Mouse (Mus musculus) urinary bladder, postnatal 10 days (tissue): ENCODE measurements around the gene Tmeff1.

ENCODE experiments used
- DNase-seq: peaks from one replicate; pipeline ENCODE4 v3.0.0; 2022; ENCODE audit warnings: low spot score

Tmeff1 gene

DNA sequence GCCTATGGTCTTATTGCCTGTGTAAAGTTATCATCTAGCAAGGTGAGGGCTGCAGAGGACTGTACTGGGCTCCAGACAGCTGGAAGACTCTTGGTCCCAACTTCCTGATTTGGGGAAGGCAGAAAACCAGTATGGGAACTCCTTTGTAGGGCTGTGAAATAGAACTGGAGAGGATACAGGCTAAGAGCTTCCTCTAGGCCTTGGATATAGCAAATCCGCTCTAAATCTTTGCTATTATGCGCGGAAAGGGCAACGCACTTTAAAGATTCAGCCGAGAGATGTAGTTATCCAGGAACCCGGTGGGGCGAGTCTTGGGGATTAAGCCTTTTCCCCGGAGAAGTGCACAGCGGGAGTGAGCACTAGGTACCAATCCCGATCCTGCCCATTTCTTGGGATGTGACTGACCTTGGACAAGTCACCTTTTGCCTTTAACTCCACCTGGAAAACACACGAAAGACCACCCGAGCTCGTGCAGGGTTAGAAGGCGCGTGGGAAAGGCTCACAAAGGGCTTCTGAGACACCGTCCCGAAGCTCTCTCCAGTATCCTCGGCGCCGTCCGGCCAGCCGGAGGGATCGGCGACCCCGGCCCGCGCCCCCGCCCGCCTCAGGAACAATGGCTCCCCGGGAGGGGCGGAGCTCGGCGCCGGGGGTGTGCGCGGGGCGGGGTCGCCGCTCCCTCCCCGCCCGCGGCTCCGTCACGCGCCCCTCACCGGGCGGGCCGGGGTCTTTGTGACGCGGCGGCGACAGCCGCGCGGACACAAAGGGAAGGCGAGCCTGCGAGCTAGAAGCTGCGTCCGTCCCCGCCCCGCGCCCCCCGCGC, at the start of gene Tmeff1:
Gene Tmeff1 (plus strand): TSS at position 754 of the 820 bp plus-strand sequence.
- no peak for DNase-seq

DNA sequence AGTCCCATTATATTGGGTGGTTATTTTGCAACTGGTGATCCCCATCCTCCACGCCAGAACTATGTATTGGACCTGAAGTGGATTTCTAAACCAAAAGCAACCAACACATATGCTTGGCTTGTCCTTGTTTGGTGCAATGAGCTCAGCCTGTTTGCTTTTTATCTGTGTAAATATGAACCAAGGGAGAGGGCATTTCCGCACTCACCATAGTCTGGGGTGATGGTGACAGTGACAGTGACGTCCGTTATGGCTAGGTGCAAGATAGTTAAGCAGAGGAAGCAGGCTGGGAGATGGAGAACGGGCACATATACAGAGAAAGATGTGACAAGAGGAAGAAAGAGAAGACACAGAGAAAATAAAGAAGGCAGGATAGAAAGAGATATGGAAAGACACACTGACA, 48.7 kb upstream of the Tmeff1 start:
- DNase-seq: no peak

DNA sequence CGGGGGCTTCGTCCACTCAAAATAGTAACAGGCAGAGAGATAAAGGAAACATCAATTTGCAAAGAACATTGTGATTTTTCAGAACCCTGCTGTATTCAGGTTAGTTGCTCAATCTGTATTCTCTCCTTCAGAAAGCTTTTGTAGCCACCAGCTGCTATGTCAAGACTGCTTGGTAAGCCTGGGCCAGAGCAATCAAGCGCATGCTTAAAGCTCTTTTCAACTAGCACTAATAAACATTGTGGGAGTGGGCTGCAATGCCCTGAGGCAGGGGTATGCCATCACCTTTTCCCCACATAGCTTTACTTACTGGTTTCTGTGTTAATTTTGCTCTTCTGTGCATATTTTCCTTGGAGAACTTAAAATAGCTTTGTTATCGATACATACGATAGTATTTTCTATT, 48.0 kb upstream of the Tmeff1 start:
- DNase-seq: no peak

DNA sequence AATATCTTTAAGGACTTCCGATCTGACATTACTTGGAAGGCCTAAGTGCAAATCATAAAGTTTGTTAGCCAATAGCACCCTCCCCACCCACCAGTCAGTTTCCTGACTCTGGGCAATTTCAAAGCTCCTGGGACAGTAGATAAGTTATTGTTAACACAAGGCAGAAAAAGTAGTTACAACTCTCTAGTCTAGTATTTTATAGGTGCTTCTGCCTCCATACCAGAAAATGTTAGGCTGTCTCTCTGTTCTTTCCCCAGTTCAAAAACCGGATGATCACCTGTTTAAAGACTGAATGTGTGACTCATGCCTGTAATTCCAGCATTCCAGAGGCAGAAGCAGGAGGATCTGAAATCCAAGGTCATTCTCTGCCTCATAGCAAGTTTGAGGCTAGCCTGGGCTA, 46.4 kb upstream of the Tmeff1 start:
- DNase-seq: no peak

DNA sequence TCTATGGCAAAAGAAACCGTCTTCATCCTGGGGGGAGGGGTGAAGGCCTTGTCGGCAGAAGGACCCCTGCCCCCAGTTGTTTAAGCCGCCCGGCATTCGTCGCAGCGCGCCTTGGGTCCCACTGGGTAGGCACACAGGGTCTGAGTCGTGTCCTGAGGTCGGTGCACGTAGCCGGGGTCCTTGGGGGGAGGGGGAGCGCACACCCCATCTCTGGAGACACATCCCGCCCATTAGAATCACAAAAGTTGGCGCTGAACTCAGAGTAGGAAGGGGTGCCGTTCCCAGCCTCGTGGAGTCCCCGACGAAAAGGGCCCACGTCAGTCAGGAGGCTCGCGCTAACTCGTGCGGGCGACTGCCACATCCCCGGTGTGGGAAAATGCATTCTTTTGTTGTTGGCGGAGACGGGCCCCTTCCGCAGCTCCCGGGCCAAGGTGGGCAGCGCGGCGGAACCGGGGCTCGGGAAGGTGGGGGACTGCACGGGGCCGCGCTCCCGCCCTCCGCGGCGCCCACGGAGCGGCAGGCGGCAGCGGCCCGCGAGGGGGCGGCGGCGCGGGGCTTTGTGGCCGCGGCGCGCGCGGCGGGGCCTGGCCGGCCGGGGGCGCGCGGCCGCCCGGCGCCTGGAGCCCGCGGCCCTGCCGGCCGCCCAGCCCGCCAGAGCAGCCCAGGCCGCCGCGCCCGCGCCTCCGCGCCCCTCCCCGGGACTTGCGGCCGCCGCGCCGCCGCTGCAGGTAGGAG, 45.0 kb upstream of the Tmeff1 start, which contains the start of gene Msantd3:
Gene Msantd3 (plus strand): TSS at position 95 of the 735 bp plus-strand sequence.
- DNase-seq: no peak

DNA sequence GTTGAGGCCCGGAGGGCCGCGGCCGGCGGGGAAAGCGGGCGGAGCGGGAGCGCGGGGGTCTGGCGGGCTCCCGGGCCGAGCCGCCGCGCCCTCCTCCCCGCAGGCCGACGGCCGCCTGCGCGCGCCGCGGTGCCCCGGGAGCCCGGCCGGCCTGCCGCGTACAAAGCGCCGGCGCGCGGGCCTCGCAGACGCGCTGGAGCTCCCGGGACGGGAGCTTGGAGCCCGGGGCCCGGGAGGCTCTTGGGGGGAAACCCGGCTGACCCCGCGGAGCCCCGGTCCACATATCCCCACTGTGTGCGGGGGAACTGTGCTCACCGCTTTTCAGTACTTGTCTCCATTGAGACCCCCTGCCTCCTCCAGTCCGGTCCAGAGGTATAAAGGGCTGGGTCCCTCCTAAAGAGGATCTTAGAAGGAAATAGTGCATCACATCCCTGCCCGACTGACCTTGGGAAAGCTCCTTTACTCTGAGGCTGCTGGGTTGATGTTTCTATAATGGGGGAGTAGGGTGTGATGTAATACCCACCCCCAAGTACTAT, 44.3 kb upstream of the Tmeff1 start:
- no peak for DNase-seq

DNA sequence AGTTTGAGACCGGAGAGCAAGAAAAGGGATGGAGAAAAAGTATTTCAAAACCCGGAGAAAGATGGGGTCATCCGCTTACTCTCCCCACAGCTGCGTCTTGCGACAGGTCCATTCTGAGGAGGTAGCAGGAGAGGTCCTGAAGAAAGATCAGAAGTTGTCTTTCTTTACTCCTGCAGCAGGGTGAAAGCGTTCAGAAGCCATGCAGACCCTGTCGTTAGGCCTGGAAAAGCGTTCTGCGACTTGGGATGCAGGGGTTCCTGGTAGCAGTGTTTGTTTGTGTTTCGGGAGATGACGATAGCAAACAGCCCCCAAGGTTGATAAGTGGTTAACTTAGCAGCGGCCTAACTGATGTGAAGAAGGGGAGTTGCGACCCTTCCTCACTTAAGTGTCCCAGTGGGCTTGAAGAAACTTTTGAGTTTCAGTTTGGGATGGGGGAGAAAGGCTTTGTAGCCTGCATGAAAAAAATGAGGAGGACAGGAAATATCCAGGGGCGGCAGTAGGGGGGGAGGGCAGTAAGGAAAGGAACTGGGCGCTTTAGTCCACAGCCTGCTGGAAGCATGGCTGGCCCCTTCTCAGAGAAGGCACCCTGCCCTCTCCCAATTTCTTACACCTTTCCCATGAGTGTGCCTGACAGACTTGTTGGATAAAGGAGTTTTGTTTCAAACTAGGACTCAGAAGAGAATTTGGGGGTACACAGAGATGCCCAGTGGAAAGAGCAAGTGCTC, 43.3 kb upstream of the Tmeff1 start:
- DNase-seq: no peak

DNA sequence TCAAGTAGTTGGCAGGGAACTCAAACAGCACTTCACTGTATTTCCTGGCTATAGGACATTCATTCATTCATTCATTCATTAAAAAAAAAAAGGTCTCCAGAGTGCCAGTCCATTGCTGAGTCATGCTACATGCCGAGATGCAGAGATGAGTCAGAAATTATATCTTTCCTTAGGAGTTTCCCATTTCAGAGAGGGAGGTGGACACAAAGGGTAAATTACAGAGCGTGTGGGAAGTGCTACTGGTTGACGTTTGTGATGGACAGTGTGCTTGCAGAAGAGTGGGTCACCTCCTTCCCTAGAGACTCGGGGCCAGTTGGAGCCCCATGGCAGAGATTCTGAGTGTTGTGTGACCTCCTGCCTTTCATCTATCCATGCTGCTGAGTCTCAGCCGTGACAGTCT, 42.6 kb upstream of the Tmeff1 start:
- no peak for DNase-seq

DNA sequence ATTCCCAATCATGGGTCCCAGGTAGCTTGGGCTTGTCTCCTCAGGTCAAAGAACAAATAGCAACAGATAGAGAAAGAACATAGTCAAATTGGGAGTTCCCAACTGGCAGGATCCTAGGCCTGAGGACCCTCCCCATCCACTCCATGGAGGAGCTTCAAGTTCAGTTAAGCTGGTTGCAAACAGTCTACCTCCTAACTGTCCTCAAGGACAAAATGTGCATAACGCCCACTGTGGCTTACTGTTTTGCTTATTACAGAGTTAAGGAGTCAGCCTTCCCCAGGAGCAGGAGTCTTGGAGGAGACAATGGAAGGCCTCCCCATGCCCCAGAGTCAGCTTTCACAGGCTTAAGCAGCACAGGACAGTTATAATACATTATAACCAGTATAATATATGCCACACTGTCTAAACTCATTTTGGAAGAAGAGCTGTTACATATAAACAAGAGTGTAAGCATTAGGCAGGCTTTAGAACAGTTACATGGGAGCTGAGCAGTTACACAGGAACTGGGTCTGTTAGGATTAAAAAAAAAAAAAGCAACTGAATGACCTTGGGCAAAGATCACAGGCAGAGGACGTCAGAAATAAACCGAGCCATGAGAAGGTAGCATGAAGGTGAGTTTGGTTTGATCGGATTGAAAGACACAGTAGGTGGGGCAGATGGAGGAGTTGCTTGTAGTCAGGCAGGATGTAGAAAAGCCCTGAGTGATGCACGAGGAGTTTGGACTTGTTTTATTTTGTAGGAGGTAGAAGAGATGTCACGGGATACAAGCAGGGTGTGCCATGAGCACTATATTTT, 41.7 kb upstream of the Tmeff1 start:
- DNase-seq: no peak

DNA sequence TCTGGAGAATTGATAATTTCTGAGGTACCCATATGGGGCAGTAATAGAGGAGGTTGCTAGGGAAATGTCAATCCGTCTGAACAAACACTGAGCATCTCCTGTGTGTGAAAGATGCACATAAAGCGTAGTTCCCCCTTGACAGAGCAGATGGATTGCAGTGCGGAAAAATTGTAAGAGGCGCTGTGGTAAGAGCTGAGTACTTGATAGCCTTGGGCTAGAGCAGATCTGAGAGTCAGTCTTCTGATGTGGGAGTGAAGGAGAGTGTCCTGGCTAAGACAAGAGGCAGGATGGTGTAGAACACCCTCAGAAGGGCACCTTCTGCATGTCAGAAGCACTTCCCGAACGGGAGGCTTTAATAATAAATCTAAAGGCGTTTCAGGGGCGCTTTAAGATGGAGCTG, 40.8 kb upstream of the Tmeff1 start:
- no peak for DNase-seq

DNA sequence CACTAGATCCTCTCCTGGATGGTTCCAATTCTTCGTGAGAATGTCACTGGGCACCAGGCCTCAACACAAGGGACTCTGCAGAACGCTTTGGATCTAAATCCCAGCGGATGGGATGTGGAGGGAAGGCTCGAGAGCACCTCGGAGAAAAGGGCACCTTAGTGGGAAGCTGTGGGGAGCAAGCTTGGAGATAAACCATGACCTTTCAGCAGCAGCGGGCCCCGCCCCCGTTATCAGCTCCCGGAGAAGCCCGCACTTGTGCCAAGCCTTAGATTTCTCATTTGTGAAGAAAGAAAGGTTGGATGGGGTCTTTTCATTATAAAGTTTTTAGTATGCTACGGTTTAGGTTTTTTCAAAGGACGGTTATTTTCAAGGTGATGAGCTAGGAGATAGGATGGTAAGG, 39.0 kb upstream of the Tmeff1 start:
- no peak for DNase-seq

DNA sequence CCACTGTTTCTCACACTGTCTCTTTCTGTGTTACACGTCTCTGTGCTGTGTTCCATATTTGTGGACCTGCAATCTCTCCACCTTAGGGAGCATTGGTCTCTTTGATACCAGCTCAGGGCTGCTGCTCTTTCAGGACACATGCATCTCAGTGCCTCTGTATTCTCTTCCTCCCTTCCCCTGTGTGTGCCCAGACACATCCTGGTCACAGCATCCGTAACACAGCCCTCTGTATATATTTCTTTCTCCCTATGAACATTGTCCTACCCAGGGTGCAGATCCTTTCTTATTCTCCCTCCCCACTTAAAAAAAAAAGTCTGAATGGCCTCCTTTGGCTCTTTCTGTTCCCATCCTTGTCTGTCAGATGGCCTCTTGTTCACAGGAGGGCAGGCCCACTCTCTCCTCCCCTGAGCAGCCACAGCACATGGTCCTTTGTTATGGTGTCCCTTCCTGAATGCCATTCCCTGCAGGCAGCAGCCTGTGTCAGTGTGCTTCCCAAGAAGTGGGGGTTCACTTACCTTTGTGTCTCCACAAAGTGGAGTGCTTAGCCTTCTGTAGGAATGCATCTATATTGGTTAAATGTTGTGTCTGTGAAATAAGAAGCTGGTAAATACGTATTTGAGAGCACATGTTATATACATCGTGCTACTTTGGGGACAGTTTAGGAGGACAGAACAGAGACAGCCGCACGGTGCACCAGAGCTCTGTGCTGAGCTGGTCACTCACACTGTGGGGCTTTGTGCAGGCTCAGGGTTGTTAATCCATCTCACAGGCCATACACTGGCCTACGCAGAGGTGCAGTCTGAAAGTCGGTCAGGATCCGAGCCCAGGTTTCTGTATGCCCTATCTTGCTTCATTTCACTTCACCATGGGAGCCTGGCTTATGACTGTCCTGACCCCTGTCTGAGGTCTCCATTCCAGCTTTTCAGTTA, 38.1 kb upstream of the Tmeff1 start:
- DNase-seq: no peak

DNA sequence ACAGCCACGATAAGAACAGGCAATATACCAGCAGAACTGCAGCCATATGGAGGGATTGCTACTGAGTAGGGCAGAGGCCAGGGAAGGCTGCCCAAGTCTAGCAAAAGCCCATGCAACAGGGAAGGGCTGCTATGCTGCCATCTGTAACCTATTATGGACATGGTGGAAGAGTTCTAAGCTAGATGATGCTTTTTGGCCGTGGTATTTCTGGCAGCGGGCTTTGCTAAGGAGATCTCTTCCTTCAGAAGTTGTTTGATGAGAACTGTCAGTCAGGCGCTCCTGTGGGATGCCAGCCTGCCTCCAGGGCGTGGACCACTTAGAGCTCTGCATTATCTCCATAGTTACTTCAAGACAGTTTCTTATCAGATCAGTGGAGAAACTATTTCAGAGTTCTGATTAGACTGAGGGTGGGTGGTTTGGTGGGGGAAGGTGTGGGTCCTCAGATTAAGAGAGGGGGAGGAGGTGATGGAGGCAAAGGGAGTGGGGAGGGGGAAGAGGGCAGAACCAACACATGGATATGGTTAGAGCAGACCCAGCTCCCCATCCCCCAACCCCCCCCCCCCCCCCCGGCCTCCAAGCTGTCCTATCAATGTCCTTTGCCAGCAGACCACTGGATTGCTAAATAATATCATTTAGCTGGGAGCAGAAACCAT, 36.5 kb upstream of the Tmeff1 start:
- no peak for DNase-seq

DNA sequence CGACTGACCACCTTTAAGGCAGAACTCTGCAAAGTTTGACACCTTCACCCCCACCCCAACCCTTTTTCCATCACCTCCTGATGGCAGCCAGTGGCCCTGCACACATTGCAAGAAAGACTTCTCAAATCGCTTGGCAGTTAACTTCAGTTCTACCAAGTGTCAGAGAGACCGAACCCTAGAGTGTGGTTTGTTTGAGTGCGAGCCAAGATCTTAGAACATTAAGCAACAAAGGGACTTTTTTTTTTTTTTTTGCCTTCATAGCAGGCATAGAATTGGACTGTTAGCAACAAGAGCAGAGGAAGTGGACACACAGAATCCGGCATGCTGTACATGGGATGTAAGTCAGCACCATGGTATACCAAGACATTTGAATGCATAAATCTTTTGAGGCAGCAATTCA, 35.3 kb upstream of the Tmeff1 start:
- no peak for DNase-seq

DNA sequence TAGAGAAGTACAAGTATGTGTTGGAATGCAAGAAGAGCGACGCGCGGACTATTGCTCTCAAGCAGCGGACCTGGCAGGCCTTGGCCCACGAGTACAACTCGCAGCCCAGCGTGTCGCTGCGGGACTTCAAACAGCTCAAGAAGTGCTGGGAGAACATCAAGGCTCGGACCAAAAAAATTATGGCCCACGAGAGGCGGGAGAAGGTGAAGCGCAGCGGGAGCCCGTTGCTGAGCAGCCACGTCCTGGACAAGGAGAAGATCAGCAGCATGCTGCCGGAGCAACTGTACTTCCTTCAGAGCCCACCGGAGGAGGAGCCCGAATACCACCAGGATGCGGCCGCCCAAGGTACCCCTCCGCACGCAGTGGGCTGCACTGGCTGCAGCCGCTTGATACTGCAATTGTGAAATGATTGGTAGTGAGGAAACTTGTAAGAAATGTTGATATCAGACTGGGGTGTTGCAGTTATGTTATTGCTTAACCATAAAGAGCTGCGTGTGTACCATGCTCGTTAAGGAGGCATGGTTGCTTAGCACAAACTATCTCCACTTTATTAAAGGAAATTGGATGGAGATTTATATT, 32.4 kb upstream of the Tmeff1 start:
- no peak for DNase-seq

DNA sequence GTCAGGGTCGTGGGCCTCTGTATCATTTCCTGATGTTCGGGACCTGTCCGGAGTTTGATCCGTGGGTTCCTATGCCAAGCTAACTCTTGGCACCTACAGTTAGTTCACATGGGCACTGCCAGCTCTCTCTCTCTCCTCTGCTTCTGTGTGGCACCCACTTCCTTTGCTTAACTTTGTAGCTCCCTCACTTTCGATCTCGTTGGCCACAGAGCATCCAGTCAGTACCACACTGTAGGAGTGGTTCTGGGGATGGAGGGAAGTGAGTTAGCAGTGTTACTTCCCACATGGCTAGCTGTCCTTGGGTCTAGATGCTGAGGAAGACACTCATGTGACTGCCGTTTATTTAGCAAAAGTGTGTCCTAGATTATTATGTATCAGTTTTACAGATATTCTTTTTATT, 30.8 kb upstream of the Tmeff1 start:
- no peak for DNase-seq

DNA sequence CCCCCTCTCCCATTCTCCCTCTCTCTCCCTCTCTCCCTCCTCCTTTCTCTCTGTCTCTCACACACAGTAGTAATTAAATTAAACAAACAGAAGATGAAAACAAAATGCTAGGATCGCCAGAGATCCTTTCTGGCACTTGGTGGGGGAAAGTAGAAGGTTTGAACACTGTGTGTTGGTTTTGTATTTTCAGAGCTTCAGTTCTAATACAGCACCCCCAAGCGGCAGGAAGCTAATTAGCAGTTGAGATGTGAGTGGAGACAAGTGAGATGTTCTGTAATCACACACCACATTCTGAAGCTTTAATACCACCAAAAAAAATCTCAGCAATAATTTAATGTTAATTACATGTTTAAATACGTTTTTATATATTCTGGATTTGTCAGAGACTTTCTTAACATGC, 29.2 kb upstream of the Tmeff1 start:
- no peak for DNase-seq

DNA sequence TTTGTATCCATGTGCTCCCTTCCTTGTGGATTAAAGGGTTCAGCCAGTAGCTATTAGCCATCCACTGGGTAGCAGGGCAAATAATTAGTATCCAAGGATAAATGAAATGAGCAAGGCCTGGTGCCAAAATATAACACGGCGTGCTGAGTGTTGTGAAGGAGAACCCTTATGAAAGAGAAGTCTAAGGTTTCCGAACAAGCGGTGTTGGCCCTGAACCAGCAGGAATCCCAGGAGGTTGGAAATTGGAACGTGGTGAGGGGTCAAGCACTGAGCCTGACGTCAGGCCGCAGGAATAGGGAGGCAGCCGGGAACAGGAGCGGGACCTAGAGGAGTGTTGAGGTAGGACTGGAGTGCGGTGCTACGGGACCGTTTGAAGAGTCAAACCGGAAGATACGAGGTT, 25.3 kb upstream of the Tmeff1 start:
- DNase-seq: no peak

DNA sequence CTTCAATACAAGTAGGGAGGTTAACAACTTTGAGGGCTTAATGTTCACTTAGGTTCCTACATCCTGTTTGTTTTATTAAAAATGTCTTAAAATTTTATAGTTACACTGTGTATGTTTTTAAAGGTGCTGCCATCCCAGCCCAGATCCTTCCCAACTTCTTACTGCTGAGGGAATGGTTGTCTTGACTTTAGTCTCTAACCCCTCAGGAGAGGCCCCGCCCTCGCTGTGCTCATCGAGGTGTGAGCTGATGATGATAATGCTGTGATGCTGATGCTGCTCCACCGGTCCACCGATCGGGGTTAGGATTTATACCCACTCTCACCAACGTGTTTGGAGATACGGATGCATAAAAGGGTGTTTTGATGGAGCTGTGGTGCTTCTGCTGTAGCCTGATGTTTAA, 23.1 kb upstream of the Tmeff1 start:
- DNase-seq: no peak

DNA sequence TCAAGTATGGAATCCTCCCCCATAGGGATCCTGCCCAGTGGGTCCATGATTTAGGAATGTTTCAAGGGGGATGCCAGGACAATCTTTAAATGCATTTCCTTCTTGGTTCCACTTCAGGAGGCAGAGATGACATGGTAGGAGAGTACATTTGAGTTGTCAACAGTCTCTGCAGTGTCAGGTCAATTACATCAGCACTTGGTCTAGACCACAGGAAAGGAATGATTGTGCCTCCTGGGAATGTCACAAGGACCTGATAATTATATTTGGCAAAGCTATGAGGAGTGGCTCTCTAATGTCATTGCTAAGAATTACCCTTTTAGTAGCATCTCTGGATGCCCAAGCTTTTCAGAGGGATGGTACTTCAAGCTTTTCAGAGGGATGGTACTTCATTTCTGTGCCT, 20.0 kb upstream of the Tmeff1 start:
- DNase-seq: no peak
